Mouse (Mus musculus) intestine, postnatal 0 days (tissue): ENCODE data around the gene Plekha6. TPM values are rescaled to one million over a fixed set of nuclear protein-coding genes. Genes with fewer than 3 reads are reported as not detected.

ENCODE experiments used
- ATAC-seq: fragments of 200-750 bp; cut with Nextera tagmentation; 2 replicates; pipeline ENCODE4 v1.8.0; 2017; ENCODE audit warnings: mild to moderate bottlenecking, moderate TSS enrichment, moderate library complexity
- H3K27ac ChIP-seq: fragments of 300-500 bp; sonication (generic); 2 replicates; pipeline ENCODE4 v1.5.1; 2014; ENCODE audit warnings: mild to moderate bottlenecking, low read depth, low read length, moderate library complexity
- H3K27me3 ChIP-seq: fragments of 300-500 bp; sonication (generic); replicated peaks from 2 replicates; pipeline ENCODE4 v1.6.1; 2014; ENCODE audit warnings: low read length, mixed read lengths; ENCODE audit not compliant: control insufficient read depth, insufficient read depth
- H3K36me3 ChIP-seq: fragments of 300-500 bp; sonication (generic); 2 replicates; pipeline ENCODE4 v1.6.1; 2014; ENCODE audit warnings: mild to moderate bottlenecking, moderate library complexity; ENCODE audit not compliant: control insufficient read depth, insufficient read depth
- H3K4me1 ChIP-seq: fragments of 300-500 bp; sonication (generic); replicated peaks from 2 replicates; pipeline ENCODE4 v1.6.1; 2014; ENCODE audit warnings: antibody characterized with exemption, low read length, mixed read lengths; ENCODE audit not compliant: control insufficient read depth, insufficient read depth
- H3K4me2 ChIP-seq: fragments of 300-500 bp; sonication (generic); replicated peaks from 2 replicates; pipeline ENCODE4 v1.6.1; 2014; ENCODE audit warnings: low read depth, mild to moderate bottlenecking, moderate library complexity
- H3K4me3 ChIP-seq: fragments of 300-500 bp; sonication (generic); 2 replicates; pipeline ENCODE4 v1.5.1; 2014; ENCODE audit warnings: low read depth, low read length
- H3K9ac ChIP-seq: fragments of 300-500 bp; sonication (generic); 2 replicates; pipeline ENCODE4 v1.6.1; 2014; ENCODE audit warnings: mild to moderate bottlenecking, low read depth, low read length
- H3K9me3 ChIP-seq: fragments of 300-500 bp; sonication (generic); 2 replicates; pipeline ENCODE4 v1.6.1; 2016; ENCODE audit warnings: mixed run types; ENCODE audit not compliant: control insufficient read depth
- CTCF ChIP-seq: sonication (generic); IDR thresholded peaks from 2 replicates; pipeline ENCODE4 v1.5.1; 2016; ENCODE audit warnings: low read depth, mild to moderate bottlenecking, control low read depth, antibody characterized with exemption, moderate library complexity
- WGBS: fragments of 180-500 bp; shearing (Covaris S2); extraction: QIAGEN DNeasy Blood & Tissue Kit; methylation state at CpG from one replicate; pipeline ENCODE4 v1.1.7; 2014; 5-methylcytosine and 5-hydroxymethylcytosine counted together
- polyA plus RNA-seq: library from polyadenylated mRNA; unstranded; fragments of >200 nt; fragmentation: Nextera tagmentation; extraction: Ambion mirVana; gene quantifications from 2 replicates; pipeline ENCODE4 v1.2.1, GENCODE M21; 2015

The Plekha6 gene
- polyA plus RNA-seq, 1 experiment from 2014 or later = 7.5 TPM

GRCm38 (mm10) chr1:133196181-133196580, 32.2 kb downstream of the Plekha6 start:
- 55% methylated on average over 6 of the region's 6 CpGs for WGBS
- H3K4me2 ChIP-seq = no peak overlapping the region
- no peaks in the 10 kb centered on the region; the same call in 1 of the 2 replicates for H3K36me3 ChIP-seq
- no peaks in the 10 kb centered on the region for H3K9me3 ChIP-seq
- H3K4me3 ChIP-seq = no peak overlapping the region
- H3K27me3 ChIP-seq = no peaks in the 10 kb centered on the region
- no peak overlapping the region for H3K27ac ChIP-seq
- H3K9ac ChIP-seq = no peak overlapping the region
- no peak for TF ChIP-seq CTCF
- no peak for ATAC-seq
- H3K4me1 ChIP-seq = no peaks in the 10 kb centered on the region

- H3K4me3 ChIP-seq = no peak overlapping the region
- H3K27ac ChIP-seq = no peak overlapping the region
- no peaks in the 10 kb centered on the region for H3K27me3 ChIP-seq
- ATAC-seq = no peak
- TF ChIP-seq CTCF = no peak
- H3K36me3 ChIP-seq = no peaks in the 10 kb centered on the region; the same call in 1 of the 2 replicates
- 82% methylated on average over 6 of the region's 6 CpGs for WGBS
- H3K9ac ChIP-seq = no peak overlapping the region
- H3K4me1 ChIP-seq = no peaks in the 10 kb centered on the region
- no peaks in the 10 kb centered on the region for H3K9me3 ChIP-seq
- H3K4me2 ChIP-seq = no peak overlapping the region
Observed at GRCm38 (mm10) chr1:133197266-133197665, 33.3 kb downstream of the Plekha6 start.

- no peak overlapping the region for H3K27ac ChIP-seq
- WGBS = 59% methylated on average over 7 of the region's 7 CpGs
Observed at GRCm38 (mm10) chr1:133199706-133200105, 35.7 kb downstream of the Plekha6 start.

DNA sequence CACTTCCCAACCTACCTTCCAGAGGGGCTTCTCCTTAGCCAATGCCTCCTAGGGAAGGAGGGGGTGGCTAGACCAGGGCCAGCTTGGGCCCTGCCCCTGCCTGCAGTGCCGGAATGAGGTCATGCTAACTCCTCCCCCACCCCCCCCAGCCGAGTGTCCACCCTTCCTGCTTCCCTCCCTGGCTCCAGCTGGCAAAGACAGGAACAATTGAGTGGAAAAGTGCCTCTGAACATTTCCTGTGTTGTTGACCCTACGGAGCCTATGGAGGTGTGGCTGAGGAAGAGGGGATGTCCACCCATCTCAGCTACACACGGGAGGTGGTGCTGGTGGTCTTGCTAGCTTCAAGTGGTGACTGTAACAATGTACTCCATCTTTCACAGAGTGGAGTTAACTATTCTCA, 37.5 kb downstream of the Plekha6 start:
- no peak overlapping the region for H3K27ac ChIP-seq
- H3K4me1 ChIP-seq = no peaks in the 10 kb centered on the region; the same call in 1 of the 2 replicates
- H3K36me3 ChIP-seq = no peaks in the 10 kb centered on the region
- ATAC-seq = no peak
- H3K4me3 ChIP-seq = no peak overlapping the region
- WGBS = 27% methylated on average over 4 of the region's 4 CpGs
- no peak overlapping the region for H3K9ac ChIP-seq
- no peak overlapping the region for H3K4me2 ChIP-seq
- H3K27me3 ChIP-seq = no peaks in the 10 kb centered on the region
- no peaks in the 10 kb centered on the region for H3K9me3 ChIP-seq
- 0 out of 2 replicates have a peak, but pooled peaks have one; percentile 14 for TF ChIP-seq CTCF

More at GRCm38 (mm10) chr1:133199706-133200105, 35.7 kb downstream of the Plekha6 start:
- no peaks in the 10 kb centered on the region for H3K9me3 ChIP-seq
- no peak overlapping the region for H3K9ac ChIP-seq
- H3K36me3 ChIP-seq = no peaks in the 10 kb centered on the region
- H3K4me1 ChIP-seq = no peaks in the 10 kb centered on the region
- no peak for TF ChIP-seq CTCF
- H3K4me3 ChIP-seq = no peak overlapping the region
- no peaks in the 10 kb centered on the region for H3K27me3 ChIP-seq
- no peak overlapping the region for H3K4me2 ChIP-seq
- no peak for ATAC-seq

- no peaks in the 10 kb centered on the region for H3K9me3 ChIP-seq
- no peak overlapping the region for H3K4me2 ChIP-seq
- 42% methylated on average over 2 of the region's 2 CpGs for WGBS
- H3K4me3 ChIP-seq = no peak overlapping the region
- no peaks in the 10 kb centered on the region for H3K27me3 ChIP-seq
- no peak overlapping the region for H3K9ac ChIP-seq
- ATAC-seq = no peak
- no peak for TF ChIP-seq CTCF
- peaks cover 2% of the 10 kb centered on the region; the same call in 1 of the 2 replicates for H3K4me1 ChIP-seq
- H3K36me3 ChIP-seq = no peaks in the 10 kb centered on the region
- no peak overlapping the region for H3K27ac ChIP-seq
Observed at GRCm38 (mm10) chr1:133203701-133204100, 39.7 kb downstream of the Plekha6 start.

- TF ChIP-seq CTCF = no peak
- 39% methylated on average over 11 of the region's 11 CpGs for WGBS
- Histone ChIP-seq H3K4me2 (peak overlapping the region; percentile 18), H3K4me3 (no peak overlapping the region), H3K9me3 (no peaks in the 10 kb centered on the region), H3K27me3 (no peaks in the 10 kb centered on the region), H3K36me3 (no peaks in the 10 kb centered on the region), H3K27ac (peak overlapping the region; percentile 10), H3K4me1 (peaks cover 2% of the 10 kb centered on the region; the same call in 1 of the 2 replicates), H3K9ac (no peak overlapping the region)
- peak; percentile 61 for ATAC-seq
Observed at GRCm38 (mm10) chr1:133204341-133204849, 40.4 kb downstream of the Plekha6 start.
